Mouse (Mus musculus): ENCODE data around the gene Trim27. TPM values are rescaled to one million over a fixed set of nuclear protein-coding genes. Genes with fewer than 3 reads are reported as not detected.

Trim27 gene
- polyA plus RNA-seq, 1 experiment: 30.4 TPM

DNA sequence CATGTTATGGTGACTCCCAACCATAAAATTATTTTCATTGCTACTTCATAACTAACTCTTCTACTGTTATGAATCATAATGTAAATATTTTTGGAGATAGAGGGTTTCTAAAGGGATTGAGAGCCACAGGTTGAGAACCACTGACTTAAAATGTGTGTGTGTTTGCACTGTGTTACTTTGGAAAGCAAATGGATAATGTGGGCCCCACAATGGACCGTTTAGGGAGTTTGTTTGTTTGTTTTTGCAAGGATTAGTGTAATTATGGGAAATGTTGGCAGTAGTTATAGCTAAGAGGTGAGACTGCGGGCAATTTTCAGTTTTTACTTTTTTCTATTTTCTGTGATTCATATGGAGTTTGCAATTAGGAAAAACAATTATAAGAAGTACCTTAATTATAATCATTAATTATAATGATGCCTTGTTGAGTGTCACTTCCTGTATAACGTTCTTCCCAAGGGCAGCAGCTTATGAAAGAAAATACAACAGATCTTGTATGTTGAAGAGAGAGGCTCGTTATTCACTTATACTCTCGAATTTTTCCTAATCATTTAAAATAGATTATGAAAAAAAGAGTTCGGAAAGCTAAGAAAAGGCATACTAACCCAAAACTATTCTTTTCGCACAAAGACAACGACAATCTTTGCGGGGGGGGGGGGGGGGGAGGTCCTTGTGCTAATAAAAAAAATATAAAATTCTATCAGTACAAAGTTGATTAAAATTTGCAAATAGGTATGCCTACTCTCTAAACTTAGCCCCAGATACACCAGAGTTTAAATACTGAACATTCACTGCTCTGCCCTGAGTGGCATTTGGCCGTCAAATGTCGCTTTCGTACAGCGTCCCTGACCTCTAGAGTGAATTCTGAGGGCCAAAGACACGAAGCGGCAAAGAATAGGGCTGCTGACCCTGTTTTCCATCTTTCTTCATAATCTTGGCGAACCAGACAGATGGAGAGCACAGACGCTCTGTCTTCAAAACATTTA, 20.1 kb downstream of the Trim27 start:
- Histone ChIP-seq H3K4me3 (ENCODE audit: insufficient read depth, low read length) (peak overlapping the region; percentile 67), H3K27ac (ENCODE audit: insufficient read depth, low read length) (no peak overlapping the region), H3K4me1 (ENCODE audit: control insufficient read depth, insufficient read depth, low read length) (no peaks in the 10 kb centered on the region; the same call in 1 of the 2 replicates)
- TF ChIP-seq POLR2A (IDR thresholded peaks at IDR 0.05; ENCODE audit: extremely low read depth, insufficient read depth, low read length) (no peak), CTCF (IDR thresholded peaks at IDR 0.05; ENCODE audit: extremely low read depth, insufficient read depth, low read length) (no peak)

DNA sequence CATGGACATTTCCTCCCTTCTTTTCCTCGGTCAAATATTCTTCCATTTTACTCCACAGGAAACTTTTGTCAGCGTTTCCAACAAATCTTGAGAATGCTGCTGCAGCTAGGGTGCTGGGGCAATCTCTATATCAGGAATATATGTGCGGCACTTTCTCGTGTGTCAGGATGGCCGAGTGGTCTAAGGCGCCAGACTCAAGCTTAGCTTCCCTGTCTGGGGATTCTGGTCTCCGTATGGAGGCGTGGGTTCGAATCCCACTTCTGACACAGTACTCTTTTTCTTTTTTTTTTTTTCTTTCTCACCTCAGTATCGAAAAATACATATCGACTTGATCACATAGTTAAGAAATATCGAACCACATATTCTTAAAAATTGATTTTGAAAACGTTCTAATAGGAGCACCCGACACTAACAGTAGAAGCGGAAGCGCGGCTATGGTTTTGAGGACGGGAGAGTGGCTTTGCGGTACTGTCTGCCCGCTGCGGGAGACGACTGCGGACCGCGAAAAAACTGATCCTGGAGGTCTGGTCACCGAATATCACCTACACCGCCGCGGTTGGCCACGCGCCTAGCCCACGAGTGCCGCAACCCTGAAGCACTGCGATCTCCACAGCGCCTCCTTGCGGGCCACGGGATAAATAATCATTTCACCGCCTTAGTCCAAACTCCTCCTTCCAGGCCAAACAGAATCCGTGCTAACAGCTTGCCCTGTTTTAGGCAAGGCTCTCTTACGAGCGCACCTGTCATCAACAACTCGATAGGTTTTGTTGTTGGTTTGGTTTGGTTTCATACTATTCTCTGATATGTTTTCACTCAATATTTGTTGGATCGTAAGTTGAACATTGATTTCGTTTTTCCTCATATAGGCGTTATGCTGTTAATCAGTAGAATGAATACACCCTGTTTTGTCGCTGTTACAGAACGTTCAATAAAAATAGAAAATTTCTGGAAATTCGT, 21.1 kb downstream of the Trim27 start:
- no peaks in the 10 kb centered on the region; the same call in 1 of the 2 replicates for H3K4me1 ChIP-seq (ENCODE audit: control insufficient read depth, insufficient read depth, low read length)
- 0 out of 2 replicates have a peak overlapping the region, but pooled peaks have one; percentile 37 for H3K27ac ChIP-seq (ENCODE audit: insufficient read depth, low read length)
- peak overlapping the region; percentile 67 for H3K4me3 ChIP-seq (ENCODE audit: insufficient read depth, low read length)
- TF ChIP-seq CTCF (IDR thresholded peaks at IDR 0.05; ENCODE audit: extremely low read depth, insufficient read depth, low read length) (peak; percentile 67), POLR2A (IDR thresholded peaks at IDR 0.05; ENCODE audit: extremely low read depth, insufficient read depth, low read length) (no peak)

DNA sequence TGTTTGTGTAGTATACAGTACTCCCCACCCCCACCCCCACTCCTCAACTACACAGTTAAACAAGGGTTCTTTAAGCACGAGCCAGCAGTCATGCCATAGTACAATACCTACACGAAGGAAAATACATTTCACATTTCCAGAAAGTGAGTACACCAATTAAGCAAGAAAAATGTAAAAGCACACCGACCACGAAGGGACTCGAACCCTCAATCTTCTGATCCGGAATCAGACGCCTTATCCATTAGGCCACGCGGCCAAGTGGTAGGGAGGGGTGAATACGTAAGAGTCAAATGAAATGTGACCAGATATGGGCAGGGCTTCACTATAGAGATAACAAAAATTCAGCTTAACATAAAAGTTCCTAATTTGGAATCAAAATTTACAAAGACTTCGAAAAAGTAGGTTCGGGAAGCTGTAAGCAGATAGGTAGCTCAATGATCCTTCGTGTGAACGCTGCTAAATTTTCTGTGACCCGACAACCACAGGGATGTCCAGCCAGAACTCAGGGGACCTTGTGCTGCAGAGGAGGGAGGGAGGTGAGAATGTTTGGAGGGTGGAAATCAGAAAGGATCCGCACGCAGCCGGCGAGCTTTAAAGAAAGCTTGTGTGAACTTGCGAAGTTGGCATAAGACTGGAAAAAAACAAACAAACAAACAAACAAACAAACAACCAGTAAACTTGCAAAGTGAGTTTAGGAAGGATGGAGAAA, 36.2 kb downstream of the Trim27 start:
- no peaks in the 10 kb centered on the region for H3K4me1 ChIP-seq (ENCODE audit: control insufficient read depth, insufficient read depth, low read length)
- no peak overlapping the region for H3K27ac ChIP-seq (ENCODE audit: insufficient read depth, low read length)
- TF ChIP-seq CTCF (IDR thresholded peaks at IDR 0.05; ENCODE audit: extremely low read depth, insufficient read depth, low read length) (no peak), POLR2A (IDR thresholded peaks at IDR 0.05; ENCODE audit: extremely low read depth, insufficient read depth, low read length) (no peak)
- peak overlapping the region; percentile 51 for H3K4me3 ChIP-seq (ENCODE audit: insufficient read depth, low read length)

DNA sequence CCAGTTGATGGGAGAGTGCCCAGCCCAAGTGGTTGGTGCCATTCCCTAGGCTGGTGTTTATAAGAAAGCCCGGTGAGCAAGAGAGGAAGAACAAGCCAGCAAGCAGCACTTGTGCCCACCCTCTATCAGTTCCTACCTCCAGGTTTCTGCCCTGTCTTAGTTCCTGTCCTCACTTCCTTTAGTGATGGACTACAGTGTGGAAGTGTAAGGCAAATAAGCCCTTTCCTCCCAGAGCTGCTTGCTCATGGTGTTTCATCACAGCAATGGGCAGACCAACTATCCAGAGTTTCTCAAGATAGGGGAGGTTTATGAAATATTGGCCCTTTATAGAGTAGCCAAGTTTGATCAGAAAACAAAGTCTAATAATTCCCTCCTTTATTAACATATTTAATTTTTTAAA, 37.5 kb downstream of the Trim27 start:
- TF ChIP-seq POLR2A (IDR thresholded peaks at IDR 0.05; ENCODE audit: extremely low read depth, insufficient read depth, low read length): no peak
- Histone ChIP-seq H3K4me3 (ENCODE audit: insufficient read depth, low read length) (no peak overlapping the region), H3K4me1 (ENCODE audit: control insufficient read depth, insufficient read depth, low read length) (no peaks in the 10 kb centered on the region; the same call in 1 of the 2 replicates), H3K27ac (ENCODE audit: insufficient read depth, low read length) (no peak overlapping the region)

DNA sequence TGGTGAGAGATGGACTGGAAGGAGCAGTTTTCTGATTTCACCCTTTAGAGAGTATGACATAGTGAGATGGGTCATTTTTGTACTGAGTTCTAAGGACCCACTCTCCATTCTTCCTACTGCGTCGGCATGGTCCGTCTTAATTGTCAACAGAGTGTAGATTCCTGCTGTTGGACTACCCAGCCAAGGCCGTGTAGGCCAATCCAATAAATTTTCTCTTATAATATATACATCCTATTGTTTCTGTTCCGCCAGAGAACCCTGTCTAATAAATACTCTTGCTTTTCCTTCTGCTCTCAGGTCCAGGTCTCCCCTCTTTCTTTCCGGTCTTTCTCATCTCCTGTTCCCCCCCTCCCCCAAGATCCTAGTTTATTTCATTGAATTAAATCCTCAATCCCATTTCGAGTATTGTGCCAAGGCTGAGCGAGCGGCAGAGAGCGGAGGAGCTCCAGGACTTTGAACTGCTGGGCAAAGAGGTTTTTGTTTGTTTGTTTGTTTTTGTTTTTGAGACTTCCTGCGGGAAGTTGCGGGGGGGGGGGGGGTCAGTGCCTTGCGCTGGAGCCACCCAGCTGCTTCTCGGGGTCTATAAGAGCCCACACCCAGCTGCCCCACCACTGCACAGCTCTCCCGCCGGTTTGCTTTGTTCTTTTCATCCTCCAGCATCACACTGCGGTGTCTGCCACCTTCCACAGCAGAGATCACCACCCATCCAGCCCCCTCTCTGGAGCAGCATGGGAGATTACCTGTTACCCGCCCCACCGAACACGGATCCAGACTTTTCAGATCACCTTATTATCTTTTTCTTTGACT, 42.6 kb downstream of the Trim27 start:
- no peak for TF ChIP-seq CTCF (IDR thresholded peaks at IDR 0.05; ENCODE audit: extremely low read depth, insufficient read depth, low read length)
- TF ChIP-seq POLR2A (IDR thresholded peaks at IDR 0.05; ENCODE audit: extremely low read depth, insufficient read depth, low read length): no peak
- peaks cover 3% of the 10 kb centered on the region; the same call in 1 of the 2 replicates for H3K4me1 ChIP-seq (ENCODE audit: control insufficient read depth, insufficient read depth, low read length)
- peak overlapping the region; percentile 74 for H3K4me3 ChIP-seq (ENCODE audit: insufficient read depth, low read length)
- no peak overlapping the region for H3K27ac ChIP-seq (ENCODE audit: insufficient read depth, low read length)

DNA sequence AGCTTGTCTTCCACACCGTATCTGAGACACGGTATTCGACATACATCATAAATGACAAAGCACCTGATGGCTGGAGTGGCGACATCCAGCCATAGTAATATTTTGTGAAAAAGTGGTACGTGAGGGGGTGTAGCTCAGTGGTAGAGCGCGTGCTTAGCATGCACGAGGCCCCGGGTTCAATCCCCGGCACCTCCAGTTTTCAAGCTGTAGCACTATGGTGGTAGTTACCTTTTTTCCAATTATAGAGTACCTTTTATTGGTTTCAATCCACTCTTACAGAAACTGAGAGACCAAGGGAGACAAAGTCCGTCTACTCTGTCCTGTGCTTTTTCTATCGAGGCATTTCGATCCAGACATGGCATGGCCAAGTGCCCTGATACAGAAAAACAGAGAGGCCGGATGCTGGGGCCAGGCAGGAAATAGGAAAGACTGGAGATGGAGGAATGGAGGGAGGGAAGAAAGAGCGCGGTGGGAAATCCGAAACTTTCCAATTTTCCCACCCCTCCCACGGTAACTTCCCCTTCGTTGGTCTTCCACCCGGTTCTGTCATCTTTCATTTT, 43.3 kb downstream of the Trim27 start:
- H3K27ac ChIP-seq (ENCODE audit: insufficient read depth, low read length): no peak overlapping the region
- H3K4me1 ChIP-seq (ENCODE audit: control insufficient read depth, insufficient read depth, low read length): peaks cover 3% of the 10 kb centered on the region; the same call in 1 of the 2 replicates
- H3K4me3 ChIP-seq (ENCODE audit: insufficient read depth, low read length): peak overlapping the region; percentile 74
- TF ChIP-seq POLR2A (IDR thresholded peaks at IDR 0.05; ENCODE audit: extremely low read depth, insufficient read depth, low read length) (no peak), CTCF (IDR thresholded peaks at IDR 0.05; ENCODE audit: extremely low read depth, insufficient read depth, low read length) (no peak)

DNA sequence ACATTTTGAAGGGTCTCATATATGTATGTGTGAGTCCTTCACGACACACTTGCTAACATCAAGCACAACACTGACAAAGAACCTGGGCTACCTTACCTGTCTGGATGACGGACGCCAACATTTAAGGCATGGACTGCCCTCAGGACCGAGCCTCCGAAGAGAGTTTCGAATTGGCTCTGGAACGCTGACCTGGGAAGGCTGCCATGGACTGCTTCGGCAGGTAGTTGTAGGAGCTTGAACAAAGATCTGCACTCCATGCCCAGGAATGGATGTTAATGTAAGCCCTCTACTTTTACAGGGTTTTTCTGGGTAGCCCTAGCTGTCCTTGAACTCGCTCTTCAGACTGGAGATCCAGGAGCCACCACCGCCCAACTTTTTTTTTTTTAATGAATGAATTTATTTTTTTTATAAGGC, 44.0 kb downstream of the Trim27 start:
- TF ChIP-seq CTCF (IDR thresholded peaks at IDR 0.05; ENCODE audit: extremely low read depth, insufficient read depth, low read length) (no peak), POLR2A (IDR thresholded peaks at IDR 0.05; ENCODE audit: extremely low read depth, insufficient read depth, low read length) (no peak)
- Histone ChIP-seq H3K4me1 (ENCODE audit: control insufficient read depth, insufficient read depth, low read length) (peaks cover 3% of the 10 kb centered on the region; the same call in 1 of the 2 replicates), H3K4me3 (ENCODE audit: insufficient read depth, low read length) (peak overlapping the region; percentile 27), H3K27ac (ENCODE audit: insufficient read depth, low read length) (no peak overlapping the region)

DNA sequence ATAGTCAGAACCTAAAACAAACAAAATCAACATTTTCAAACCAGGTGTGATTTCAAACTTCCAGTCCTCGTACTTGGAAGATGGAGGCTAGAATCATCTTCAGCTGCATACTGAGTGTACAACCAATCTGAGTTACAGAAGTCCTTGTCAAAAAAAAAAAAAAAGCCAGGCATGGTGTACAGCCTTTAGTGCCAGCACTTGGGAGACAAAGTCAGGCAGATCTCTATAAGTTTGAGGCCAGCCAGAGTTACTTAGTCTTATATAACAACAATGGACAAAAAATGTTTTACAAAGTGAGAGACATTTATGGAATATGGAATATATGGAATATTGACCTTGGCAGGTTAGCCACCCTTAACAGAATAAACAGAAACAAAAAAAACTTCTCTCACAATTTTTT, 45.1 kb downstream of the Trim27 start:
- H3K4me1 ChIP-seq (ENCODE audit: control insufficient read depth, insufficient read depth, low read length): peaks cover 3% of the 10 kb centered on the region; the same call in 1 of the 2 replicates
- no peak overlapping the region for H3K27ac ChIP-seq (ENCODE audit: insufficient read depth, low read length)
- TF ChIP-seq CTCF (IDR thresholded peaks at IDR 0.05; ENCODE audit: extremely low read depth, insufficient read depth, low read length) (no peak), POLR2A (IDR thresholded peaks at IDR 0.05; ENCODE audit: extremely low read depth, insufficient read depth, low read length) (no peak)
- H3K4me3 ChIP-seq (ENCODE audit: insufficient read depth, low read length): no peak overlapping the region
